Mouse (Mus musculus): Measurements from ENCODE around the gene Frg2f1.
"Not testable (repeated sequence)": the region's sequence is repeated elsewhere in the genome, so short reads cannot be mapped to it uniquely, and the experiment has no call there.

The Frg2f1 gene

GRCm38 (mm10) chr4:119539031-119539824, at the start of gene Frg2f1:
Gene Frg2f1, minus strand, starts transcription at chr4:119539529.
- peak; percentile 89 to 95 for DNase-seq

DNA sequence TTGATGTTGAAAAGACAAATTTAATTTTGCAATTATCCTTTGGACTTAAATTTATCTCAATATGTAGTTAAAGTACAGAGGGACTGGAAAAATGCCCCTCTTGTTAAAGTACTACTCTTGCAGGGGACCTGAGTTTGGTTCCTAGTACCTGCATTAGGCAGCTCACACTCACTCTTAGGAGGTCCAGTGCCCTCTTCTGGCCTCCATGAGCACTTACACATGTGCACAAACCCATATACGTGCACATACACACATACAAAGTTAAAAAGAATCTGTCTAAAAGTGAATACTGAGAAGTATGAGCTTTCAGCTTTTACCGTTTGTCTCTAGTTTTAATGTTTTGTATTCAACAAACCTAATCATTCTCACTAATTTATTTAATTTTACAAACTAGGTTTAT, 48.7 kb upstream of the Frg2f1 start:
- DNase-seq: no peak

DNA sequence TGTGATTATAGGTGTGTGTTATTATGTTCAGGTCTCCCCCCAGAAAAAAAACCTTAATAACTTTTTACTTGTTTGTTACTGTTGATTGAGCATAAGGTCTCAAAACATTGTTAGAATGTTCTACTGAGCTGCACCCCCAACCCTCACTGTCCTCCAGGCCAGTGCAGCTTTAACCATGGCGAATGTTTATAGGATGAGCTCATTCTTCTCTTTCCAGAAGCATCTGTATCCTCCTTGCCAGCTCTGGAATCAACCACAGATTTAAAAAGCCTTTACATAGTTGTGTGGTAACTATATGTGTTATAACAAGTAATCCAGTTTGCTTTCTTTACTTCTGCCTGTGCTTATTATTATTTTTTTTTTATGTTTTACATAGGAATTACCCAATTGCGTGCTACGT, 36.1 kb upstream of the Frg2f1 start:
- no peak for DNase-seq

DNA sequence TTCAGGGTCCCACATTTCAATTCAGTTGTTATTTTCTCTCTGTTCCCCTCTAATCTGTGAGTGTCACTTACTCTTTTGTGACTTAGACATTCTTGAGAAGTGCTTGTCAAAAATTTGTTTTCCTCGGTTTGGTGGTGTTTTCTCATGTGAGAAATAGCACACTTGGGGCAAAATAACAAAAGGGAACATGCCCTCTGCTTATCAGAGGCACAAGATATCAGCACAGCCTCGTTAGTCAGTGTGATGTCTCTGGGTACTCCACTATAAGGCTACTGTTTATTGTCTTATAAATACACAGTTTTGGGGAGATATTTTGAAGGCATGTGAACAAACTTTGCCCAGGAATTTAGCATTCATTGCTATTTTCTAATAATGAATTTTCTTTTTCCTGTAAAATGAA, 35.2 kb upstream of the Frg2f1 start:
- DNase-seq: no peak

DNA sequence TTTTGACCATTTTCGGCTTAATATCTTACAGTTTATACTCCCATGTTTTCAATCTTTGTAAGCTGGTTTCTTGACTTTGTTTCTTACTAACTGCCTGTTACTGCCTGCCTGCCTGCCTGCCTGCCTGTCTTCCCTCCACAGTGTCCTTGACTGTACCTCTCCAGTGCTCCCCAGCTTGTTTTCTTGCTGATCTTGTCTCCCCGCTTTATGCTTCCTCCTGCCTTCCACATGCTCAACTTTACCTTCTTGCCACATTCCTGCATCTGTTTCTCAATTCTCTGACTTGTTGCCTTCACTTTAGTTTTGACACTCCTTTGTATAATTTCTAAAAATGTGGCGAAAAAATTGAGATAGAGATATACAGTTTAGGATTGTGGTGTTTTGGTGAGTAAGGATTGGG, 33.4 kb upstream of the Frg2f1 start:
- DNase-seq: no peak

DNA sequence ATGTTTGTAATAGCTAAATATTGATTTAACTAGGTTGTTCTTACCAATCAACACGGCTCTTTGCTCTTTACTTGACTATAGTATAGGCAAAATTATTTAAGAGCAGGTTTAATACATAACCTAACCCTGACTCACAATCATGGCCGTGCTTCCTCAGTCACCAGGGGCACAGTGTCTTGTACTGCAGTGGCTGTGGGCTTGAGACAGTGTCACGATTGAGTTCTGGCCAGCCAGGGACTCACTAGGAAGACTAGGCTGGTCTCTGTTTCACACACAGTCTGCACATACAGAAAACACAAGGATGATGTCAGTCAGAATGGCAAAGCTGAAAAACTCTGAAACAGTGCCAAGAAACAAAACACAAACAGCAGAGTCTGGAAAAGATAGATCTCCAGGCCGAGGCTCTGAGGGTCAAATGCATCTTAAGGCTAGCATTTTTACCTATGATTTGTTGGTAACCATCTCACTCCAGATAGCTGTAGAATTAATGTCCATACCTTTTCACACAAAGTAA, 27.1 kb upstream of the Frg2f1 start:
- peak in 1 of 2 experiments; percentile 4 for DNase-seq

DNA sequence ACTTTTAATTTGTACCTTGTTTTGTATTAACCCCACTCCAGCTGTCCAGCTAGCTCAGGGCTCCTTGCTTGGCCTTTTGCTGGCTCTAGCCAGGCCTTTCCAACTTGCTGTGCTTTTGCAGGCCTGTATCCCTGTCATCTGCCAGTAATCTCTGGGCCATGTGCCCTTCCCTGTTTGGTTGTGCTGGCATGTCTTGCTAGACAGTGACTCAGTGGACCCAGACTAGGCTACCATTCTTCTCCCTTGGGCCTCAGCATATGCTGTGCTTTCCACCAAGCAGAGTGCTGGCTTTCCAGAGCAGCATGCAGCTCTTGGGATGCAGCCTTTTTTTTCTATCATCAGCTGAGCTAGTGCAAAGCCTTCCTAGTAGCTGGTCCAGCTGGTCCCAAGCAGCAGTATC, 23.8 kb upstream of the Frg2f1 start:
- peak; percentile 11 to 19 for DNase-seq

GRCm38 (mm10) chr4:119555466-119555865, 16.1 kb upstream of the Frg2f1 start:
- DNase-seq: no peak

- DNase-seq: no peak
Observed at GRCm38 (mm10) chr4:119550864-119551263, 11.5 kb upstream of the Frg2f1 start.

DNA sequence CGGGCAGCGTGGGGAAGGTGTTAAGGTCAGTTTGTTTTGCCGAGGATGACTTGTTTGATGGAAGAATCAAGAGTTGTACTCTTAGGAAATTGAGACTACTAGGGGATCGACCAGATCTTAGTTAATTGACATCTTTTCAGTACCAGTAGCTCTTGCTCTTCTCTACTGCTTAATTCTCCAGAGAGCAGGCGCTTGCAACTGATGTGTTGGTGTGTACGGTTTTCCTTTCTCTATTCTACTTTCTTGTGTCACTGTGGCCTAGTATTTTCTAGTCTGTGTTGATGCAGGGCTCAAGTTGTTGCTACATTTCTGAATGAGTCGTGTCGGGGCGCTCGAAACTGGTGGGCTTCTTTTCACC, 1.2 kb upstream of the Frg2f1 start:
- peak in 1 of 2 experiments; percentile 20 for DNase-seq

- peak in 1 of 2 experiments; percentile 41 for DNase-seq
Observed at GRCm38 (mm10) chr4:119539836-119540532, 655 bp upstream of the Frg2f1 start.

- DNase-seq: no peak
Observed at GRCm38 (mm10) chr4:119537436-119537835, 1.9 kb downstream of the Frg2f1 start.

DNA sequence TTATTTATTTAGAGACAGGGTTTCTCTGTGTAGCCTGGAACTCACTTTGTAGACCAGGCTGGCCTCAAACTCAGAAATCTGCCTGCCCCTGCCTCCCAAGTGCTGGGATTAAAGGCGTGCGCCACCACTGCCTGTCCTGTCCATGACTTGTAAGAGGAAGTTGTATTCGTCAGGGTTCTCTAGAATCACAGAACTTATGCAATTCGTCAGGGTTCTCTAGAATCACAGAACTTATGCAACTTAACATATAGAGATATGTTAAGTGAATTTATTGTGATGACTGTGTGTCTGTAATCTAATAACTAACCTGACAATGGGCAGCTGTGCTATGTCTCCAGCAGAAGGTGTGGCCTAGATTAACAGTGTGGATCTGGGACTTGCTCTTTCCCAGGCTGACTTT, 2.7 kb downstream of the Frg2f1 start, which contains the start of gene Foxj3:
TSS of gene Foxj3 (plus strand) at position 390 of the 400 bp plus-strand sequence.
- not testable (repeated sequence) for DNase-seq

GRCm38 (mm10) chr4:119535103-119535502, 4.2 kb downstream of the Frg2f1 start:
- no peak for DNase-seq

GRCm38 (mm10) chr4:119531813-119532212, 7.5 kb downstream of the Frg2f1 start:
- DNase-seq: peak; percentile 31 to 36

- no peak for DNase-seq
Observed at GRCm38 (mm10) chr4:119526329-119526845, 12.9 kb downstream of the Frg2f1 start.

DNA sequence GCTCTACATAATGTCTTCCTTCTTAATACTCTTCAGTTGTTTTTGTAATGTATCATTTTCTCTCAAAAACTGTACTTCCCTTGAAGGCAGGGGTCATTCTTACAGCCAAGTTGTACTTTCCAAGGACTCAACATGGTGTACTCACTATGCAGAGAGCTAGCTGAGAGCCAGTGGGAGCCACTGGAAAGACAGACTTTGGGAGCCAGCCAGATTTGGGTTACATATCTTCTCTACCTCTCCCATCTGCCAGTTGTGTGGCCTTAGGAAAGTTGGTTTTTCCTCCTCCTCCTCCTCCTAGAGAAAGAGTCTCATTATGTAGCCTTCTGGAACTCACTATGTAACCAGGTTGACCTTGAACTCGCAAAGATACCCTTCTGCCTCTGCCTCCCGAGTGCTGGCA, 14.9 kb downstream of the Frg2f1 start:
- no peak for DNase-seq

DNA sequence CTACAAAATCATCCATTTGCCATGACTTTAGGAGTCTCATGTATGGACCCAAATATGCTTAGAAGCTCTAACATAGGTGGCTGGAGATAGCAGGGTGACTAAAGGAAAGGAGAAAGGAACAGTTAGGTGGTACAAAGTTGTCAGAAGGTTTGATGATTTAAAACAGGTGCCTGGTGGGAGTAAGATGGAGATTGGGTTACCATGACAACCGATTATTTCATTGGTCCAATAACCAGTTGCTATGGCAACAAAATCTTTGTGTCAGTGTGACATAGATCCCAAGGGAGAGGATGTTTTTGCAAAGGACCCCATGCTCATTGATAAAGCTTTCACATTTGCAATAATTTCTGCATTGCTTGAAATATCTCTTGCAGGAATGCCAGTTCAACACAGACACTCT, 15.3 kb downstream of the Frg2f1 start:
- no peak for DNase-seq

GRCm38 (mm10) chr4:119523575-119523974, 15.8 kb downstream of the Frg2f1 start:
- DNase-seq: no peak

- no peak for DNase-seq
Observed at GRCm38 (mm10) chr4:119512731-119513141, 26.6 kb downstream of the Frg2f1 start.

- no peak for DNase-seq
Observed at GRCm38 (mm10) chr4:119511591-119511990, 27.7 kb downstream of the Frg2f1 start.

DNA sequence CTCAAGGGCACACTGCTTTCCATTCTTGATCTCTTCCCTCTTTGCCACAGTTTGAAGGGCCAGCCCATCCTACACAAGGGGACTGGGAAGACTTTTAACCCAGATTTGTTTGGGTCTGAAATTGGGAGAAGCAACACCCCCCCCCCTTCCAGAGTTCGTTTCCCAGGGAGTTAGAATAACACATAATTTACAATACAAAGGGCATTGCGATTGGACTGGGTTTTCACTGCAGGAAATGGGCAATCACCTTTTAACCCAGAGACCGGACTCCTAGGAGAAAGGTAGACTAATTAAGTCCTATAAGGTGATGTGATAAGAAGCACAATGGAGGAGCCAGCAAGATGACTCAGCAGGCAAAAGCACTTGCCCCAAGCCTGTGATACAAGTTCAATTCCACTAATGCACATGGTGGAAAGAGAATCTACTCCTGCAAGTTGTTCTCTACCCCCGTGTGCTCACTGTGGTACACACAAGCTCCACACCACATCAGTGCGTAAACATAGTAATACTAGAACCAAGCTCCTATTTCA, 40.9 kb downstream of the Frg2f1 start:
- DNase-seq: no peak

- DNase-seq: no peak
Observed at GRCm38 (mm10) chr4:119492933-119493327, 46.4 kb downstream of the Frg2f1 start.

Data from cerebellum, adult 18-20 months (tissue).